Mouse (Mus musculus): ENCODE data around the gene Setd3. TPM values are rescaled to one million over a fixed set of nuclear protein-coding genes. Genes with fewer than 3 reads are reported as not detected.

The Setd3 gene
- polyA plus RNA-seq, 1 experiment from 2014 or later = 76.9 TPM

GRCm38 (mm10) chr12:108162036-108162435 is 17.1 kb downstream of the Setd3 start:
- no peak overlapping the region for H3K4me3 ChIP-seq
- WGBS = 92% methylated on average over 1 of the region's 1 CpGs
- DNase-seq (ENCODE audit: low spot score) = peak; percentile 29
- H3K4me1 ChIP-seq (replicated peaks) = no peaks in the 10 kb centered on the region; the same call in 1 of the 2 replicates
- no peaks in the 10 kb centered on the region for H3K27me3 ChIP-seq (ENCODE audit: insufficient read depth, poor library complexity, severe bottlenecking)
- H3K9me3 ChIP-seq = no peaks in the 10 kb centered on the region
- H3K36me3 ChIP-seq = peaks cover 68% of the 10 kb centered on the region
- H3K27ac ChIP-seq = no peak overlapping the region

GRCm38 (mm10) chr12:108159863-108160262 is 19.3 kb downstream of the Setd3 start:
- Histone ChIP-seq H3K36me3 (peaks cover 88% of the 10 kb centered on the region), H3K4me3 (no peak overlapping the region), H3K9me3 (no peaks in the 10 kb centered on the region), H3K4me1 (replicated peaks) (no peaks in the 10 kb centered on the region; the same call in 1 of the 2 replicates), H3K27ac (no peak overlapping the region), H3K27me3 (ENCODE audit: insufficient read depth, poor library complexity, severe bottlenecking) (no peaks in the 10 kb centered on the region)
- no peak for DNase-seq (ENCODE audit: low spot score)

DNA sequence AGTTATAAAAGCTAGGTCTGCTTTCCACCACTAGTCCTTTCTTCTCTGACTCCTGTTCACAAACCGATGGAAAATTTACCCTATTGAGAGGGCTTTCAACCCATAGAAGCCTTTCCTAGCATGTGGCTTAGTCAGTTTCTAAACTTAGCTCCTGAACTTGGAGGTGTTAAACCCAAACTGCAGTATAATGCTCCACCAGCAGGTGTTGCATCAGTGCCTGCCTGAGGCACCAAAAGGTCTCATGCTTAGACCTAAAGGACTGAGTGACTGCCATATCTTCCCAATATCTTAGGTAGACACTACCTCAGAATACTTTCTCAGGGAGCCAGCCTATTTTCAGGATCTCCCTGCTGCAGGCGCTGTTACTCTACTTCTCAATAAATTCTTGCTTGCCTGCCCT is 26.4 kb downstream of the Setd3 start:
- no peak overlapping the region for H3K27ac ChIP-seq
- WGBS = 94% methylated on average over 2 of the region's 2 CpGs
- H3K9me3 ChIP-seq = no peaks in the 10 kb centered on the region
- DNase-seq (ENCODE audit: low spot score) = no peak
- peaks cover 75% of the 10 kb centered on the region for H3K36me3 ChIP-seq
- H3K4me1 ChIP-seq (replicated peaks) = no peaks in the 10 kb centered on the region
- no peaks in the 10 kb centered on the region for H3K27me3 ChIP-seq (ENCODE audit: insufficient read depth, poor library complexity, severe bottlenecking)
- no peak overlapping the region for H3K4me3 ChIP-seq

- H3K4me3 ChIP-seq = no peak overlapping the region
- no peaks in the 10 kb centered on the region for H3K4me1 ChIP-seq (replicated peaks)
- H3K9me3 ChIP-seq = no peaks in the 10 kb centered on the region
- no peak overlapping the region for H3K27ac ChIP-seq
- H3K36me3 ChIP-seq = peaks cover 67% of the 10 kb centered on the region
- no peak for DNase-seq (ENCODE audit: low spot score)
- no peaks in the 10 kb centered on the region for H3K27me3 ChIP-seq (ENCODE audit: insufficient read depth, poor library complexity, severe bottlenecking)
- 78% methylated on average over 3 of the region's 3 CpGs for WGBS
These were observed 29.4 kb downstream of the Setd3 start for GRCm38 (mm10) chr12:108149764-108150163.

GRCm38 (mm10) chr12:108145198-108145597 is 33.9 kb downstream of the Setd3 start:
- WGBS = 94% methylated on average over 3 of the region's 3 CpGs
- no peak overlapping the region for H3K27ac ChIP-seq
- peaks cover 51% of the 10 kb centered on the region for H3K36me3 ChIP-seq

GRCm38 (mm10) chr12:108143624-108144498 is 35.3 kb downstream of the Setd3 start:
- no peaks in the 10 kb centered on the region for H3K27me3 ChIP-seq (ENCODE audit: insufficient read depth, poor library complexity, severe bottlenecking)
- 91% methylated on average over 5 of the region's 5 CpGs for WGBS
- no peak overlapping the region for H3K4me3 ChIP-seq
- H3K4me1 ChIP-seq (replicated peaks) = no peaks in the 10 kb centered on the region
- no peak for DNase-seq (ENCODE audit: low spot score)
- H3K9me3 ChIP-seq = no peaks in the 10 kb centered on the region
- no peak overlapping the region for H3K27ac ChIP-seq
- H3K36me3 ChIP-seq = peaks cover 52% of the 10 kb centered on the region

More at GRCm38 (mm10) chr12:108145198-108145597, 33.9 kb downstream of the Setd3 start:
- H3K4me3 ChIP-seq = no peak overlapping the region
- no peaks in the 10 kb centered on the region for H3K4me1 ChIP-seq (replicated peaks)
- H3K9me3 ChIP-seq = no peaks in the 10 kb centered on the region
- H3K27me3 ChIP-seq (ENCODE audit: insufficient read depth, poor library complexity, severe bottlenecking) = no peaks in the 10 kb centered on the region
- DNase-seq (ENCODE audit: low spot score) = no peak

DNA sequence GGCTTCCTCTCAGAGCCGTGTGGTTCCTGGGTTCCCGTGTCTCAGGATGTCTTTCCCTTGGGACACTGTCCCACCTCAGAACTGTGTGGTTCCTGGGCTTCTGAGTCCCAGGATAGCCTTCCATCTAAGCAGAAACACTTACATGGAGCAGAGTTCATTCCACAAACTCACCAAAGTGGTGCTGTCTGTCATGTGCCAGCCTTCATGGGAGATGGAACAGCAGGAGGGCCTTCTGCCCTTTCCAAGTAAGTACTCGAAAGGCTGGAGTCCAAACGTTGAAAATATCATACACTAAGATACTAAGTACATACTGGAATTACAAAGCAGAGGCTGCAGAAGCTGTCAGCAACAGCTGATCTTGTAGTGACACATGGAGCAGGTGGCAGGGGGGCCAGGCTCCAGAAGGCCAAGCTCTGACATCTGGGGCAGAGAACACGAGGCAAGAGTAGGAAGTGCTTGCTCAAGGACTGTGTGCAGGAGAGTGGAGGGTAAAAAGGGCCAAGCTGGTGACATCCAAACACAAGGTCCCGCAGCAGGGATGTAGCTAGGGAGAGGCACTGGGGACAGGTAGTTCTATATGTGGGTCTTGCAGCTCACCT is 43.4 kb downstream of the Setd3 start:
- WGBS = 84% methylated on average over 6 of the region's 6 CpGs

DNA sequence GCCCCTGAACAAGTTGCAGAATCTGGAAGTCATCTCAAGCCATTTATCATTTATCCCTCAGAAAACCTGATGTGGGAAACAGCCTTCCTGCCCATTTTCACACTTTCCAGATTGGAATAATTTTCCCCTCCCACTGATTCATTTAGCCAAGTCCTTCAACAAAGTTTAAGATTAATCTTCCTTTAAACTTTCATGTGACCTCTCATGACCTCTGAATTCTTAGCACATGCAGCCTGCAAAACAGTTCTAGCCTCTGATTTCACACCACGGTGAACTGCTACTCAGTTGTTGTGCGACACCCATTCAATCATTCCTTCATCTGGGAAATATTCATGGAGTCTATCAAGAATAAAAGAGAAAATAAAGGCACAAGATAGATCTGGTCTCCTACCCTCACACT is 45.9 kb downstream of the Setd3 start:
- 80% methylated on average over 2 of the region's 2 CpGs for WGBS
- Histone ChIP-seq H3K36me3 (peaks cover 61% of the 10 kb centered on the region), H3K9me3 (no peaks in the 10 kb centered on the region), H3K4me1 (replicated peaks) (0 out of 2 replicates have a peak, but pooled peaks cover 9% of the 10 kb centered on the region), H3K27ac (no peak overlapping the region), H3K4me3 (no peak overlapping the region), H3K27me3 (ENCODE audit: insufficient read depth, poor library complexity, severe bottlenecking) (no peaks in the 10 kb centered on the region)
- DNase-seq (ENCODE audit: low spot score) = no peak

More for the DNA sequence above, 43.4 kb downstream of the Setd3 start:
- DNase-seq (ENCODE audit: low spot score) = no peak
- Histone ChIP-seq H3K27me3 (ENCODE audit: insufficient read depth, poor library complexity, severe bottlenecking) (no peaks in the 10 kb centered on the region), H3K9me3 (no peaks in the 10 kb centered on the region), H3K27ac (no peak overlapping the region), H3K4me3 (no peak overlapping the region), H3K4me1 (replicated peaks) (0 out of 2 replicates have a peak, but pooled peaks cover 9% of the 10 kb centered on the region), H3K36me3 (peaks cover 44% of the 10 kb centered on the region)

- Histone ChIP-seq H3K27me3 (ENCODE audit: insufficient read depth, poor library complexity, severe bottlenecking) (no peaks in the 10 kb centered on the region), H3K9me3 (no peaks in the 10 kb centered on the region), H3K4me3 (no peak overlapping the region), H3K4me1 (replicated peaks) (0 out of 2 replicates have a peak, but pooled peaks cover 9% of the 10 kb centered on the region), H3K36me3 (peaks cover 63% of the 10 kb centered on the region), H3K27ac (no peak overlapping the region)
- WGBS = 91% methylated on average over 8 of the region's 8 CpGs
- DNase-seq (ENCODE audit: low spot score) = no peak
These were observed 46.6 kb downstream of the Setd3 start for GRCm38 (mm10) chr12:108132450-108133070.

GRCm38 (mm10) chr12:108121288-108121687 is 57.8 kb downstream of the Setd3 start:
- Histone ChIP-seq H3K4me1 (replicated peaks) (peaks cover 23% of the 10 kb centered on the region), H3K27me3 (ENCODE audit: insufficient read depth, poor library complexity, severe bottlenecking) (no peaks in the 10 kb centered on the region), H3K36me3 (peaks cover 14% of the 10 kb centered on the region), H3K4me3 (no peak overlapping the region), H3K27ac (no peak overlapping the region), H3K9me3 (no peaks in the 10 kb centered on the region)
- peak; percentile 74 for DNase-seq (ENCODE audit: low spot score)
- WGBS = 4% methylated on average over 2 of the region's 2 CpGs

DNA sequence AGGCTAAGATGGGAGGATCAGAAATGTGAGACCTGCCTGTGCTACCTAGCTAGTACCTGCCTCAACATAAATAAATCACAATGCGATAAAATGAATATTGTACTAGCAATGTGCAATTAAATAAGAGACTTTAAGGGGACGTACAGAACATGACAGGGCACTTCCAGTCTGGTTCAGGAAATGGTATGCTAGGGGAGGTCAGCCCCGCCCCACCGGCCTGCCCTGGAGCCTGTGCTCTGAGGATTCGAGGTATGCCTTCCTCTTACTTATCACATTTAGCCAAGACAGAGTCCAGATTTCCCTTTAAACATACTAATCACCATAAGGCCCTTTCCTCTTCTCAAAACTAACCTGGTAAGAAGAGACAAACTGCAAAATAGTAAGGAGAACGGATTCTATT is 58.7 kb downstream of the Setd3 start:
- Histone ChIP-seq H3K27me3 (ENCODE audit: insufficient read depth, poor library complexity, severe bottlenecking) (no peaks in the 10 kb centered on the region), H3K4me1 (replicated peaks) (peaks cover 23% of the 10 kb centered on the region), H3K4me3 (no peak overlapping the region), H3K36me3 (peaks cover 21% of the 10 kb centered on the region), H3K9me3 (no peaks in the 10 kb centered on the region), H3K27ac (no peak overlapping the region)
- no peak for DNase-seq (ENCODE audit: low spot score)
- 81% methylated on average over 6 of the region's 6 CpGs for WGBS

DNA sequence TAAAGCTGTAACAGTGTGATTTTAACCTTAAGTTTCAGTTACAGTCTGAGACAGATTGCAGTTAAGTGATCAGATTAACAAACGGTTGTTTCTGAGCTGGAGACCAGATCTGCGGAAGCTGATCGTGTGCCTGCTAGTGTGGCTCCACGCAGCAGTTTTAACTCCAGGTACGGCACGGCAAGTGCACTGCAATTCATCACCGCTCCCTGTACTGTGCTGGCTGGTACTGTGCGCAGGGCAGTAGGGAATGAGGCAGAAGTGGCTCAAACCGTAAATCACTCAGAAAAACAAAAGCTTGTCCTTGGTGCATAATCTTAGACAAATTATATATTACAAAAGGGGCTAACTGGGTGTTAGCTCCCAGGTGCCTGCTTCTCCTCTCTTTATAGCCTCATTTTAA is 59.2 kb downstream of the Setd3 start:
- Histone ChIP-seq H3K4me1 (replicated peaks) (peaks cover 23% of the 10 kb centered on the region), H3K4me3 (no peak overlapping the region), H3K9me3 (no peaks in the 10 kb centered on the region), H3K27me3 (ENCODE audit: insufficient read depth, poor library complexity, severe bottlenecking) (no peaks in the 10 kb centered on the region), H3K36me3 (peaks cover 23% of the 10 kb centered on the region), H3K27ac (no peak overlapping the region)
- 89% methylated on average over 9 of the region's 9 CpGs for WGBS
- DNase-seq (ENCODE audit: low spot score) = no peak
